Mouse (Mus musculus) mouse embryonic stem cell (cell line): Measurements from ENCODE around the gene Cidec.

Experiments used
- in situ Hi-C, 2 experiments: fragments of 300-500 bp; cut with MboI; formaldehyde crosslinking; loops; 1 replicate in 1 of 2; 3 replicates in 1 of 2; pipeline ENCODE4 v1.14.3; 2019 to 2020; ENCODE audit warnings: low sequenced_read_pairs in 2 of 2, low pct_unique_long_range_greater_than_20kb in 1 of 2, mixed read lengths in 1 of 2; ENCODE audit not compliant: unreplicated experiment in 1 of 2

Cidec gene

GRCm38 (mm10) chr6:113423000-113423399 is 12.6 kb downstream of the Cidec start:
- in situ Hi-C loops = no loop called here

GRCm38 (mm10) chr6:113419199-113419587 is 16.4 kb downstream of the Cidec start, which contains the start of gene Rpusd3:
Gene Rpusd3 (minus strand): TSS chr6:113419340.
- in situ Hi-C loops = no loop called here

- in situ Hi-C loops = no loop called here
These were observed 16.9 kb downstream of the Cidec start for GRCm38 (mm10) chr6:113418441-113419198.

- in situ Hi-C loops = no loop called here
These were observed 19.1 kb downstream of the Cidec start for GRCm38 (mm10) chr6:113416416-113416815.

- in situ Hi-C loops = no loop called here
These were observed 25.6 kb downstream of the Cidec start for GRCm38 (mm10) chr6:113410001-113410400.

GRCm38 (mm10) chr6:113406683-113407082 is 28.9 kb downstream of the Cidec start:
- in situ Hi-C loops = no loop called here

- in situ Hi-C loops = no loop called here
These were observed 30.1 kb downstream of the Cidec start for GRCm38 (mm10) chr6:113405483-113405882.

- in situ Hi-C loops = no loop called here
These were observed 30.7 kb downstream of the Cidec start for GRCm38 (mm10) chr6:113404649-113405448.

- in situ Hi-C loops = no loop called here
These were observed 33.5 kb downstream of the Cidec start for GRCm38 (mm10) chr6:113402094-113402493.

- in situ Hi-C loops = no loop called here
These were observed 39.1 kb downstream of the Cidec start for GRCm38 (mm10) chr6:113396270-113397030.

GRCm38 (mm10) chr6:113395501-113395900 is 40.1 kb downstream of the Cidec start:
- in situ Hi-C loops = no loop called here

GRCm38 (mm10) chr6:113394811-113395210 is 40.7 kb downstream of the Cidec start:
- in situ Hi-C loops = no loop called here

GRCm38 (mm10) chr6:113393951-113394350 is 41.6 kb downstream of the Cidec start:
- in situ Hi-C loops = no loop called here

- in situ Hi-C loops = no loop called here
These were observed 43.0 kb downstream of the Cidec start for GRCm38 (mm10) chr6:113392387-113393071.

GRCm38 (mm10) chr6:113392015-113392386 is 43.6 kb downstream of the Cidec start:
- in situ Hi-C loops = no loop called here

- in situ Hi-C loops = no loop called here
These were observed 44.8 kb downstream of the Cidec start for GRCm38 (mm10) chr6:113390715-113391114.

- in situ Hi-C loops = no loop called here
These were observed 46.6 kb downstream of the Cidec start, which contains the start of gene Ttll3 for GRCm38 (mm10) chr6:113388960-113389359. Gene Ttll3 (plus strand): TSS chr6:113389260.

GRCm38 (mm10) chr6:113386025-113386424 is 49.5 kb downstream of the Cidec start:
- in situ Hi-C loops = no loop called here
